Mouse (Mus musculus) right cerebral cortex, postnatal 10 days (tissue): ENCODE measurements around the gene Uri1.

Experiments
- DNase-seq, 2 experiments: peaks; one replicate each; pipeline ENCODE4 v3.0.0; 2021; ENCODE audit warnings: low spot score in 2 of 2

The Uri1 gene

DNA sequence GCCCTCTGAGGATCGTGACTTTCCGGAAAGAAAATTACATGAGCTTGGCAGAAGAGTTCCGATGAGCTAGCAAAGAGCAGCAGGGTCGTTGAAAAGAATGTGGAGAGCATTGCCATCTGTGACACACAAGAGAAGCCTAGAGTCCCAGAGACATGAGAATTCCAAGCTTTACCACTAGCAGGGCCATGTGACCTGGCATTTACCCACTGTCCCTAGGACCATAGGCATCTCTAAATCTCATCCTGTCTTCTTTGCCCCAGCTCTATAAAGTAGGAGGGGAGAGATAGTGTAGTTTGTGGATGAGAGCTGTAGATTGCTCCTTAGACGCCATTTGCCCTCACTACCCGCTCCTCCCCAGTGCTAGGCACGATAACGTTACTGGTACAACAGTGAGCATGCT, at the start of gene Uri1:
Gene Uri1 (minus strand): TSS at position 101 of the 400 bp plus-strand sequence.
- DNase-seq = no peak

DNA sequence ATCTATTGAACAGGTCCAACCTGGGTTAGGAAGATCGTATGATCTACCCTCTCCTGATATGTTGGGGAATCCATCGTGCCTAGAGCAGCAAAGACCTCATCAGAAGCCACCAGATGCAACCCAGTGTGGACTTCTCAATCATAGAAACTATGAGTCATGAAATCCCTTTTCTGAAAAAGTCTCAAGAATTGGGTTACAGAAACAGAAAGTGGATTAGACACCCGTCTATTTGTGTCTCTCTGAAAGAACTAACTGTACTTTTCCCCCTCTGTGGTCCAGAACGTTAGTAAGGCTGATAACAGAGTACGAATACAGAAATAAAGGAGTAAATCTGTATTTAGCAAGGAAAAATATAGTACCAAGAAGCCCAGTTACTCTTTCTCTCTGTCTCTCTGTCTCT, 47.7 kb upstream of the Uri1 start:
- DNase-seq = no peak

DNA sequence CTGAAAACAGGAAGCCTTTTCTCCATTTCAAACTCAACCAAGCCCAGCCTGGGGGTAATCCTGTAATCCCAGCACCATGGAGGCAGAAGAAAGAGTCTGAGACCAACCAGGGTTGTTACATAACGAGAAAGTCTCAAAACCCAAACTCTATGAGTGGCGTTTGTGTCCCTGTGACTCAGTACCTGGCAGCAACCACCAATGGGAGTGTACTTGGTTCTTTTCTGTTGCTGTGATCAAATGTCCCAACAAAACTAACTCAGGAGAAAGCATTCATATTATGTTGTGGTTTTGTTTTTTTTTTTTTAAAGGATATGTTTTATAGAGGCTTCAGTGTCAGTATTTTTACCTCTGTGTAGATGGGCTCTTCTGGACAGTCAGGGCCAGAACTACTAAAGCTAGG, 47.3 kb upstream of the Uri1 start:
- DNase-seq = no peak

DNA sequence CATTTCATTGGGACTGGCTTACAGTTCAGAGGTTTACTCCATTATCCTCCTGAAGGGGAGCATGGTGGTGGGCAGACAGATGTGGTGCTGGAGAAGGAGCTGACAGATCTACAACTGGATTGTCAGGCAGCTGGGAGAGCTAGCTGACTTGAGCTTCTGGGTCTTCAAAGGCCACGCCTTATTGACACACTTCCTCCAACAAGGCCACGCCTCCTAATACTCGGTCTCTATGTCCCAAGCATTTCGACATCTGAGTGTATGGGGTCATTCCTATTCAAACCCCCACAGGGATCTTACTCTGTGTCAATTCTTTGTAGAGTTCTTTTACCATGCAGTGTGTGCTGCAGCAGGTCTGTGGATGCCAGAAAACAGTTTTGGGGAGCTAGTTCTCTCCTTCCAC, 41.1 kb upstream of the Uri1 start:
- no peak for DNase-seq

DNA sequence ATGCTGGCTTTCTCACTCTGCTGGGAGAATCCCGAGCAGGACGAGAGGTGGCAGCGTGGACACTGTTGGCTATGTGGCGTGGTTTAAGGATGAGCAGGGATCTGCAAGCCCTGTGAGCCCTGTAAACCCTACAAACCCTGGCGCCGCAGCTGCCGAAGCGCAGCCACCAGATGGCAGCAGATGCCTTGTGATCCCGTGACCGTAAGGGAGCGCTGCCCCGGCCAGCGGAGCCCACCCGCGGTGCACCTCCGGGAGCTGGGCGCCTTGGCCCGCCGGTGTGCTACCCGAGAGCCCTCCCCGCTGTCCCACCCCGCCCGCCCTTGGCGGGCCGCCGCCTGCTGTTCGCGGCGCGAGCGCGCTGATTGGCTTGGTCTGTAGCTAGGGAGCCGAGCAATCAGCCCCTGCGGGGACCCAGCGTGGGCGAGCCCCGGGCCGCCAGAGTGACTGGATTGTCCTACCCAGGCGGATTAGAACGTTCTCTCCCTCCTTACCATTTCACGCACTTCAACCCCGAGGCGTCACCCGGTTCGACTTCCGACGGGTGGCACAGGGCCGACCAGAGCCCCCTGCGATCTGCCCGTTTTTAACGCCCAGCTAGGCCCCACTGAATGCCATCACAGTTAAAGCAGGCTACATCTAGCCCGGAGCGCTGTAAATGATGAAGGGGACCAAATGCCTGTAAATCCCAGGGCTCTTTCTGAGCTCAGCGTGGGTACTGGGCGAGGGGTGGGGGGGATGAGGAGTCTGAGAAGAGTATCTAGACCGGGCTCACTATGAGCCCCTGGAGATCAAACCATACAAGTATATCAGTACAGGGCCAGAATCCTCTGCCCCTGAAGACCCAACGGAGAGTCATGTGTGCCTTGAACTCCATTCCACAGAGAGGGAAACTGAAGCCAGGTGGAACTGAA, 38.0 kb upstream of the Uri1 start:
- DNase-seq = peak; percentile 90 to 91

GRCm38 (mm10) chr7:38059636-38060330, 36.4 kb upstream of the Uri1 start:
- no peak for DNase-seq

DNA sequence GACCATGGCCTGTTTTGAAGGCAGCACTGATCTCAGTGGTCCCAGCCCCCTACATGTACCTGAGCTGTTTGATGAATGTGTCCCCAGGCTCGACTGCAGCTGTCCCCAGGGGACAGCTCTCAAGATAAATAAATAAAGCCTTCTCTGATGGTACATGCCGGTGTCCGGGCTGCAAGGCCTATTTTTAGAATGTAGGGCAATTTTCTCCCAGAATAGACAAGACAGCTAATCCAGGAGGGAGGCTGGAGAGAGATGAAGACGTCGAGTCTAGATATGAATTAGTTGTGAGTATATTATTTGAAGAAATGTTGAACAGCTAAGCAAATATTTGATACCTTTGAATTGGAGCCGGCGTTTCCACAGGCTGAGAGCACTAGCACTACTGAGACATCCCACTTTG, 35.7 kb upstream of the Uri1 start:
- DNase-seq = no peak

GRCm38 (mm10) chr7:38055996-38056395, 32.6 kb upstream of the Uri1 start:
- DNase-seq = no peak

GRCm38 (mm10) chr7:38054246-38054645, 30.9 kb upstream of the Uri1 start:
- no peak for DNase-seq

- no peak for DNase-seq
These were observed 23.9 kb upstream of the Uri1 start for GRCm38 (mm10) chr7:38047229-38047628.

- no peak for DNase-seq
These were observed 17.9 kb upstream of the Uri1 start for GRCm38 (mm10) chr7:38041244-38041643.

- no peak for DNase-seq
These were observed 14.2 kb upstream of the Uri1 start for GRCm38 (mm10) chr7:38037586-38037985.

DNA sequence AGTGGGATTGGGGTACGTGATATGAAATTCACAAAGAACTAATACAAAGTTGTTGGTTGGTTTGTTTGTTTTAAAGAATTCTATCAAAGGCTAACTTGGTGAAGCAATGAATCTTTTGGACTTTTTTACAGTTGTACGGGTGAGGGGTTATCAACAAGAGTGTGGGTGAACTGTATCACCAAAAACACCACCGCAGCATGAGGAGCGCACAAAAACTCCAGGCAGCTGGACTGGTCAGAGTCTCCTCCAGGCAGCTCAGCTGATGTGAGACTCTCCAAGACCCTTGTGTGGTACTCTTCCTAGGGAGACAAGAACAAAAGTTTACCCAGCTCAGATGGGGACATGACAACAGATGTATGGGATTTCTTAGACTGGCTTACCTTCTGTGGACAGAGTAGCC, 7.8 kb upstream of the Uri1 start:
- DNase-seq = no peak

DNA sequence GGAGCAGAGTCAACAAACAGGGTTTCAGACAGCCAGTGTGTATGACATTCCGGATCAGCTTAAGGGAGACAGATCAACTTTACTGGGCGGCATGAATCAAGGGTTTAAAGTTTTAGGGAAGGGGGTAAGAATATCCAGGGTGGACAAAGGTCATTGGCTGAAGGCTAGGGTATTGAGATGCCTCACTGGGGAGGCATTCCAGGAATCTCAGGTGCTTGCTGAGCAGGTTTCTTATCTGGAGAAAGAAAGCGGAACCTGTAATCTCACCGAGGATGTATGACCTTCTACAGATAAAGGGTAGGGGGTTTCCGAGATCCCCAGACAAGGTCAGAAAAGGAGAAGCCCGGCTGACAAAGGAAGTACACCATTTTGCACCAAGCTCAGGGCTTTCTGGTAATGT, 7.3 kb upstream of the Uri1 start:
- no peak for DNase-seq

DNA sequence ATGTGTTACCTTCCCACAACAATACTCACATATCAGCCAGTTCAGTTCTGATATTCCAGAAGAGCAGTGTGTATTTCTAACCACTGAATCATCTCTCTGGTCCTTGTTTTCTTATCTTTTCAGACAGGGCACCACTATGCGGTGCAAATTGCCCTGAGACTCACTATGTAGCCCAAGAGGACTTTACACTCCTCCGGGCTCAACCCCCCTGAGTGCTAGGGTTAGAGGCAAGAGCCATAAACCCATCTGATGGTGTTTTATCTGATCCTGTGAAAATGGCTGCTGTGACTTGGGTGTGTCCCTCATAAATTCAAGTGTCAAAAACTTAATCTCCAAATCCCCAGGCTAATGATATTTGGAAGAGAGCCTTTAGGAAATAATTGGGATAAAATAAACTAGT, 6.6 kb upstream of the Uri1 start:
- DNase-seq = no peak

DNA sequence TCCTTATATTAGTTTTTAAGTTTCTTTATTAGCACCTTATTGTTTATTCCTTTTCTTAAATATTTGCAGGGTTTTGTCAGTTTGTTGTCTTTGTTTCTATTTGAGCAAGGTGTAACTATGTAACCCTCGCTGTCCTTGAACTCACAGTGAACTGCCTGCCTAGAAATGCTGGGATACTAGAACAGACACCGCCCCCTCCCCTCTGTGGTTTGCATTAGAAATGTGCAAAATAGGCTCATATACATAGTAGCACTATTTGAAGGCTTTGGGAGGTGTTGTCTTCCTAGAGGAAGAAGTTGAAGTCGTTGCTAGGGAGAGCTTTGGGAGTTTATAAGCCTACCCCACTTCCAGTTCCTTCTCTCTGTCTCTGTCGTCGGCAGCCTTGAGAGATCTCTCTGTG, 5.7 kb upstream of the Uri1 start:
- no peak for DNase-seq

DNA sequence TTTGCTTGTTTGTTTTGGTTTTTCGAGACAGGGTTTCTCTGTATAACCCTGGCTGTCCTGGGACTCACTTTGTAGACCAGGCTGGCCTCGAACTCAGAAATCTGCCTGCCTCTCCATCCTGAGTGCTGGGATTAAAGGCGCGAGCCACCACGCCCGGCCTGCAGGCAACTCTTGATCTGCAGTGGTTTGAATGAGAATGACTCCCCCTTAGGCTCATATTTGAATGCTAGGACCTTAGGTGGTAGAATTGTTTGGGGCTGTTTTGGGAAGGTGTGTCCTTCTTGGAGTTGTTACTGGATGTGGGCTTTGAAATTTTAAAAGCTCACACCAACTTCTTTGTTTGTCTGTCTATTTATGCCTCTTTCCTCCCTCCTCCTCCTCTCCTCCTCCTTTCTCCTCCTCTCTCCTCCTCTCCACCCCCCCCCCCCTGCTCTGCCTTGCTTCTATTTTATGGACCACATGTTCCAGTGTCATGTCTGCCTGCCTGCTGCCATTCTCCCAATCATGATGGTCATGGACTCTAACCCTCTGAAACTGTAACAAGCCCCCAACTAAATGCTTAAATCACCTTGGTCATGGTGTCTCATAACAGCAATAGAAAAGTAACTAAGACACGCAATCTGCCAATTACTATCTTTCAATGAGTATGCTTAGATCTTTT, 4.7 kb upstream of the Uri1 start:
- DNase-seq = no peak

GRCm38 (mm10) chr7:38024839-38025238, 1.5 kb upstream of the Uri1 start:
- DNase-seq = no peak

GRCm38 (mm10) chr7:38019770-38020169, 3.6 kb downstream of the Uri1 start:
- DNase-seq = no peak

- peak; percentile 91 to 93 for DNase-seq
These were observed 4.0 kb downstream of the Uri1 start for GRCm38 (mm10) chr7:38019369-38019749.

GRCm38 (mm10) chr7:38018416-38019368, 4.7 kb downstream of the Uri1 start:
- peak; percentile 73 to 78 for DNase-seq
